Comparison of ENCODE assay signal across 15 mouse cellular contexts in the genomic region with DNA sequence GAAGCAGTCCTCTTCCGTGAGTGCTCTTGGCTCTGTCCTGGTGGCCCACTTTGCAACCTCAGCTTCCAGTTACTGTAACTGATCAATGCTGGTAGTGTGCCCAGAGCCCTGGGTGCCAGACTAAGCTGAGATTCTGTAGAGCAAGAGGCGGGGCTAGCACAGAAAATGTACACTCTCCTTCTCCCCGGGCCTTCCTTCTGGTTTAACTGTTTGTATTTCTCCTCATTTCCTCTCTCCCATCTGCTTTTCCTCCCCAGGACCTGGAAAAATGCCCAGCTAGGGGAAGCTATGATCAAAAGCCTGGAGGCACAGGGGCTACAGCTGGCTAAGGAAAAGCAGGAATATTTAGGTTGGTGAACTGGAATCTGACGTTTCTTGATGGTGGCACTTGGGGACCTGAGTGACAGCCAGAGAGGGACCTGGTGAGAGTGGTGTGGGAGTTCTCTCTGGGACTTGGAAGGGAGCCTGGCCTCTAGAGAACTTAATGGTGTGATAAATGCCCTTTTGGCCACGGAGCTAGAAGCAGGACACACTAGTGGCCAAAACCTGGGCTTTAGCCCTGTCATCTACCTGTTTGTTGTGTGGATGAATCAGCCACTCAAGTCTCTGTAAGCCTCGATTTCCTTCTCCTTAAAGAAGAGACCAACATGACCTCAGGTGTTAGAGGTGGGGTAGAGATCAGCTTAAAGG. TPM values are rescaled to one million over a fixed set of nuclear protein-coding genes. Genes with fewer than 3 reads are reported as not detected.
DNase-seq lines count a peak whose midpoint lies in the region; ATAC-seq lines count a peak whose summit lies in the region.
"Had no signal": no experiment of that assay in that cellular context is flagged by ENCODE, and none has a peak within 500 bp of the region (broad histone marks: within the 10 kb centered on the region; RNA-seq: fewer than 3 reads in every experiment).

No protein-coding gene starts in this region.

- peak; percentile 39; the same call in 1 of the 2 replicates for ATAC-seq in hindbrain, embryonic 13.5 days (ENCODE audit: low FRiP score)
- no peak for ATAC-seq in hindbrain, embryonic 12.5 days (ENCODE audit: low FRiP score)
- peak; percentile 51; the same call in 1 of the 2 replicates for ATAC-seq in lung, embryonic 16.5 days (ENCODE audit: low read depth)
- peak; percentile 29; the same call in 1 of the 2 replicates for ATAC-seq in intestine, embryonic 16.5 days
- ATAC-seq: Patski had no signal

- H3K9ac ChIP-seq in hindbrain, embryonic 13.5 days: no peak overlapping the region
- H3K9ac ChIP-seq in hindbrain, embryonic 12.5 days: no peak overlapping the region
- 0 out of 2 replicates have a peak overlapping the region, but pooled peaks have one; percentile 6 for H3K9ac ChIP-seq in lung, embryonic 16.5 days (ENCODE audit: low read length)
- no peak overlapping the region for H3K9ac ChIP-seq in intestine, embryonic 16.5 days (ENCODE audit: low read depth, low read length)
- H3K9ac ChIP-seq: embryonic facial prominence, embryonic 13.5 days; limb, embryonic 15.5 days; midbrain, embryonic 12.5 days had no signal

- H3K27ac ChIP-seq in hindbrain, embryonic 13.5 days: no peak overlapping the region
- H3K27ac ChIP-seq in hindbrain, embryonic 12.5 days: no peak overlapping the region
- 0 out of 2 replicates have a peak overlapping the region, but pooled peaks have one; percentile 20 for H3K27ac ChIP-seq in lung, embryonic 16.5 days (ENCODE audit: low read length)
- peak overlapping the region; percentile 49 for H3K27ac ChIP-seq in intestine, embryonic 16.5 days (ENCODE audit: low read length)
- H3K27ac ChIP-seq: embryonic facial prominence, embryonic 13.5 days; limb, embryonic 15.5 days; midbrain, embryonic 12.5 days had no signal

- H3K4me1 ChIP-seq in hindbrain, embryonic 13.5 days (replicated peaks): peaks cover 13% of the 10 kb centered on the region; the same call in 1 of the 2 replicates
- H3K4me1 ChIP-seq in hindbrain, embryonic 12.5 days: peaks cover 7% of the 10 kb centered on the region
- H3K4me1 ChIP-seq in lung, embryonic 16.5 days (replicated peaks; ENCODE audit: control insufficient read depth, insufficient read depth, low read length): peaks cover 15% of the 10 kb centered on the region
- peaks cover 13% of the 10 kb centered on the region for H3K4me1 ChIP-seq in intestine, embryonic 16.5 days (ENCODE audit: control insufficient read depth, insufficient read depth, low read length)
- H3K4me1 ChIP-seq: midbrain, embryonic 12.5 days had no signal

- H3K4me2 ChIP-seq in hindbrain, embryonic 13.5 days: no peak overlapping the region
- H3K4me2 ChIP-seq in hindbrain, embryonic 12.5 days (replicated peaks): no peak overlapping the region
- no peak overlapping the region; the same call in 1 of the 2 replicates for H3K4me2 ChIP-seq in lung, embryonic 16.5 days (ENCODE audit: low read depth, low read length)
- H3K4me2 ChIP-seq in intestine, embryonic 16.5 days (ENCODE audit: low read depth, low read length): no peak overlapping the region
- H3K4me2 ChIP-seq: embryonic facial prominence, embryonic 13.5 days; limb, embryonic 15.5 days; midbrain, embryonic 12.5 days had no signal

- H3K9me3 ChIP-seq in hindbrain, embryonic 13.5 days: no peaks in the 10 kb centered on the region
- no peaks in the 10 kb centered on the region for H3K9me3 ChIP-seq in hindbrain, embryonic 12.5 days (replicated peaks)
- no peaks in the 10 kb centered on the region for H3K9me3 ChIP-seq in lung, embryonic 16.5 days (ENCODE audit: control insufficient read depth, low read length)
- H3K9me3 ChIP-seq in intestine, embryonic 16.5 days (ENCODE audit: control insufficient read depth, low read length): no peaks in the 10 kb centered on the region
- H3K9me3 ChIP-seq: embryonic facial prominence, embryonic 13.5 days; limb, embryonic 15.5 days; midbrain, embryonic 12.5 days had no signal

- WGBS in hindbrain, embryonic 13.5 days: 56% methylated on average over 6 of the region's 6 CpGs
- 65% methylated on average over 6 of the region's 6 CpGs for WGBS in hindbrain, embryonic 12.5 days
- 19% methylated on average over 6 of the region's 6 CpGs for WGBS in lung, embryonic 16.5 days
- 40% methylated on average over 6 of the region's 6 CpGs for WGBS in intestine, embryonic 16.5 days

- H3K4me3 ChIP-seq in hindbrain, embryonic 13.5 days: no peak overlapping the region
- no peak overlapping the region for H3K4me3 ChIP-seq in hindbrain, embryonic 12.5 days
- no peak overlapping the region for H3K4me3 ChIP-seq in lung, embryonic 16.5 days (ENCODE audit: low read length)
- H3K4me3 ChIP-seq in intestine, embryonic 16.5 days (ENCODE audit: low read length): no peak overlapping the region
- H3K4me3 ChIP-seq: embryonic facial prominence, embryonic 13.5 days; limb, embryonic 15.5 days; midbrain, embryonic 12.5 days had no signal

- no peak for DNase-seq in lung, postnatal 14 days
- peak; percentile 37 for DNase-seq in cerebellum, adult 8-10 months
- no peak for DNase-seq in adrenal gland, adult 2 months
- no peak for DNase-seq in urinary bladder, postnatal 36 days (ENCODE audit: low spot score in 2 of 2)
- DNase-seq: gastrocnemius, postnatal 36 days had no signal

- no peaks in the 10 kb centered on the region for H3K27me3 ChIP-seq in hindbrain, embryonic 13.5 days
- H3K27me3 ChIP-seq in hindbrain, embryonic 12.5 days: no peaks in the 10 kb centered on the region
- no peaks in the 10 kb centered on the region for H3K27me3 ChIP-seq in lung, embryonic 16.5 days (ENCODE audit: control insufficient read depth, insufficient read depth, low read depth, low read length)
- H3K27me3 ChIP-seq in intestine, embryonic 16.5 days (replicated peaks; ENCODE audit: control insufficient read depth, insufficient read depth, low read length): no peaks in the 10 kb centered on the region
- H3K27me3 ChIP-seq: embryonic facial prominence, embryonic 13.5 days had no signal

- H3K36me3 ChIP-seq in hindbrain, embryonic 13.5 days: no peaks in the 10 kb centered on the region
- no peaks in the 10 kb centered on the region for H3K36me3 ChIP-seq in hindbrain, embryonic 12.5 days
- no peaks in the 10 kb centered on the region for H3K36me3 ChIP-seq in lung, embryonic 16.5 days (ENCODE audit: control insufficient read depth, insufficient read depth, low read length)
- no peaks in the 10 kb centered on the region; the same call in 1 of the 2 replicates for H3K36me3 ChIP-seq in intestine, embryonic 16.5 days (ENCODE audit: control insufficient read depth, insufficient read depth, low read length)
- H3K36me3 ChIP-seq: embryonic facial prominence, embryonic 13.5 days; limb, embryonic 15.5 days; midbrain, embryonic 12.5 days had no signal

RNA-seq across cellular contexts. Expression of gene Plekhd1, which starts 14.7 kb away (rescaled TPM):
- polyA plus RNA-seq in hindbrain, embryonic 13.5 days (2015; fragmentation: Nextera tagmentation; extraction: Ambion mirVana): 3.1 and 3.2 TPM in 2 replicates
- polyA plus RNA-seq in hindbrain, embryonic 12.5 days (2016; fragmentation: Nextera tagmentation; extraction: Ambion mirVana): 1.7 and 2.0 TPM in 2 replicates
- polyA plus RNA-seq in lung, embryonic 16.5 days (2015; fragmentation: Nextera tagmentation; extraction: Ambion mirVana): 3.6 and 4.1 TPM in 2 replicates
- 11.5 and 12.1 TPM in 2 replicates for polyA plus RNA-seq in intestine, embryonic 16.5 days (2015; fragmentation: Nextera tagmentation; extraction: Ambion mirVana)
- not detected for total RNA-seq in adrenal gland, adult 2 months (2021)
- 0.10 TPM in 1 of 2 replicates, not detected in the other for polyA plus RNA-seq in adrenal gland, adult 2 months (2012; rRNA removed)
- total RNA-seq: gastrocnemius, postnatal 36 days; heart, postnatal 25 days had no signal
- polyA plus RNA-seq: Patski had no signal

RNA-seq across cellular contexts. Expression of gene Ccdc177, which starts 53.4 kb away (rescaled TPM):
- 3.8 and 4.0 TPM in 2 replicates for polyA plus RNA-seq in hindbrain, embryonic 13.5 days (2015; fragmentation: Nextera tagmentation; extraction: Ambion mirVana)
- polyA plus RNA-seq in hindbrain, embryonic 12.5 days (2016; fragmentation: Nextera tagmentation; extraction: Ambion mirVana): 5.9 and 6.7 TPM in 2 replicates
- polyA plus RNA-seq in lung, embryonic 16.5 days (2015; fragmentation: Nextera tagmentation; extraction: Ambion mirVana): 0.06 TPM in 1 of 2 replicates, not detected in the other
- 0.02 and 0.09 TPM in 2 replicates for polyA plus RNA-seq in intestine, embryonic 16.5 days (2015; fragmentation: Nextera tagmentation; extraction: Ambion mirVana)
- under 1 TPM in 1 of 2 experiments, not detected in 1; 0.07 TPM for total RNA-seq in adrenal gland, adult 2 months (2021)
- polyA plus RNA-seq in adrenal gland, adult 2 months (2012; rRNA removed): not detected in 2 replicates
- total RNA-seq: gastrocnemius, postnatal 36 days had no signal
- polyA plus RNA-seq: C2C12 had no signal

Comparison
In these comparisons a context has a peak if more than half of its experiments do, and no peak if none do; other contexts are left out.
1. H3K27ac ChIP-seq: peak in lung, embryonic 16.5 days (single experiment) and intestine, embryonic 16.5 days (single experiment); none in hindbrain, embryonic 13.5 days (single experiment) and hindbrain, embryonic 12.5 days (single experiment).